Mouse (Mus musculus): ENCODE results near the gene Col8a1. TPM values are rescaled to one million over a fixed set of nuclear protein-coding genes. Genes with fewer than 3 reads are reported as not detected.

The Col8a1 gene
- polyA plus RNA-seq, 1 experiment from 2014 or later, result 1.1 TPM

Other genes starting within 250 kb of the Col8a1 start
- 52.5 and 53.7 TPM in 2 replicates for gene Cmss1, start 147.9 kb downstream of the Col8a1 start, polyA plus RNA-seq (2014; fragmentation: Nextera tagmentation; extraction: Ambion mirVana)

All from forebrain, embryonic 11.5 days (tissue).